Mouse (Mus musculus): Measurements from ENCODE around the gene Vps9d1.
"Not testable (repeated sequence)": the region's sequence is repeated elsewhere in the genome, so short reads cannot be mapped to it uniquely, and the experiment has no call there.

The Vps9d1 gene

GRCm38 (mm10) chr8:123254099-123254885 is at the start of gene Vps9d1, which contains the start of gene Zfp276:
Gene Vps9d1 (minus strand): TSS chr8:123254348.
Gene Zfp276 (plus strand): TSS chr8:123254195.
- peak; percentile 74 for DNase-seq (ENCODE audit: low read depth, low spot score)

GRCm38 (mm10) chr8:123298301-123298700 is 44.2 kb upstream of the Vps9d1 start:
- no peak for DNase-seq (ENCODE audit: low read depth, low spot score)

GRCm38 (mm10) chr8:123292785-123293184 is 38.6 kb upstream of the Vps9d1 start:
- no peak for DNase-seq (ENCODE audit: low read depth, low spot score)

- DNase-seq (ENCODE audit: low read depth, low spot score), result no peak
These were observed 38.1 kb upstream of the Vps9d1 start for GRCm38 (mm10) chr8:123292281-123292680.

- no peak for DNase-seq (ENCODE audit: low read depth, low spot score)
These were observed 37.6 kb upstream of the Vps9d1 start for GRCm38 (mm10) chr8:123291716-123292115.

GRCm38 (mm10) chr8:123290679-123291078 is 36.5 kb upstream of the Vps9d1 start:
- DNase-seq (ENCODE audit: low read depth, low spot score), result no peak

- DNase-seq (ENCODE audit: low read depth, low spot score), result peak; percentile 10
These were observed 36.0 kb upstream of the Vps9d1 start for GRCm38 (mm10) chr8:123290166-123290565.

GRCm38 (mm10) chr8:123287362-123287761 is 33.2 kb upstream of the Vps9d1 start:
- no peak for DNase-seq (ENCODE audit: low read depth, low spot score)

- no peak for DNase-seq (ENCODE audit: low read depth, low spot score)
These were observed 30.3 kb upstream of the Vps9d1 start for GRCm38 (mm10) chr8:123284493-123284892.

GRCm38 (mm10) chr8:123283991-123284390 is 29.8 kb upstream of the Vps9d1 start:
- DNase-seq (ENCODE audit: low read depth, low spot score), result no peak

GRCm38 (mm10) chr8:123282994-123283393 is 28.8 kb upstream of the Vps9d1 start:
- not testable (repeated sequence) for DNase-seq (ENCODE audit: low read depth, low spot score)

- DNase-seq (ENCODE audit: low read depth, low spot score), result no peak
These were observed 26.4 kb upstream of the Vps9d1 start for GRCm38 (mm10) chr8:123280302-123281094.

GRCm38 (mm10) chr8:123279828-123280227 is 25.7 kb upstream of the Vps9d1 start:
- no peak for DNase-seq (ENCODE audit: low read depth, low spot score)

GRCm38 (mm10) chr8:123278445-123278844 is 24.3 kb upstream of the Vps9d1 start:
- no peak for DNase-seq (ENCODE audit: low read depth, low spot score)

GRCm38 (mm10) chr8:123275096-123275495 is 20.9 kb upstream of the Vps9d1 start:
- no peak for DNase-seq (ENCODE audit: low read depth, low spot score)

- DNase-seq (ENCODE audit: low read depth, low spot score), result no peak
These were observed 20.3 kb upstream of the Vps9d1 start for GRCm38 (mm10) chr8:123274447-123274846.

GRCm38 (mm10) chr8:123271901-123272300 is 17.8 kb upstream of the Vps9d1 start:
- no peak for DNase-seq (ENCODE audit: low read depth, low spot score)

- no peak for DNase-seq (ENCODE audit: low read depth, low spot score)
These were observed 17.0 kb upstream of the Vps9d1 start for GRCm38 (mm10) chr8:123271147-123271546.

GRCm38 (mm10) chr8:123267926-123268656 is 13.9 kb upstream of the Vps9d1 start:
- no peak for DNase-seq (ENCODE audit: low read depth, low spot score)

- DNase-seq (ENCODE audit: low read depth, low spot score), result not testable (repeated sequence)
These were observed 3.4 kb upstream of the Vps9d1 start for GRCm38 (mm10) chr8:123257593-123257992.

GRCm38 (mm10) chr8:123257114-123257513 is 3.0 kb upstream of the Vps9d1 start:
- DNase-seq (ENCODE audit: low read depth, low spot score), result no peak

- no peak for DNase-seq (ENCODE audit: low read depth, low spot score)
These were observed 1.0 kb upstream of the Vps9d1 start for GRCm38 (mm10) chr8:123255170-123255569.

Measured in forelimb bud, embryonic 11.5 days (tissue).